Mouse (Mus musculus) limb, embryonic 14.5 days (tissue): Measurements from ENCODE around the gene Tmem185b. TPM values are rescaled to one million over a fixed set of nuclear protein-coding genes. Genes with fewer than 3 reads are reported as not detected.

Source experiments
- ATAC-seq: fragments of 200-750 bp; cut with Nextera tagmentation; 2 replicates; pipeline ENCODE4 v1.8.0; 2017; ENCODE audit warnings: low read depth, moderate number of reproducible peaks, moderate TSS enrichment; ENCODE audit not compliant: low FRiP score
- DNase-seq: peaks from one replicate; pipeline ENCODE4 v3.0.0-alpha.2; 2015; ENCODE audit warnings: low spot score
- H3K27ac ChIP-seq: fragments of 300-500 bp; sonication (generic); replicated peaks from 2 replicates; pipeline ENCODE4 v1.5.1; 2014; ENCODE audit warnings: low read depth, mild to moderate bottlenecking, low read length, moderate library complexity, mixed read lengths
- H3K27me3 ChIP-seq: fragments of 300-500 bp; sonication (generic); 2 replicates; pipeline ENCODE4 v1.6.1; 2014; ENCODE audit warnings: low read length, mixed read lengths; ENCODE audit not compliant: control insufficient read depth, insufficient read depth
- H3K36me3 ChIP-seq: fragments of 300-500 bp; sonication (generic); 2 replicates; pipeline ENCODE4 v1.6.1; 2014; ENCODE audit warnings: mild to moderate bottlenecking, low read length, moderate library complexity, mixed read lengths; ENCODE audit not compliant: control insufficient read depth, insufficient read depth
- H3K4me1 ChIP-seq: fragments of 300-500 bp; sonication (generic); 2 replicates; pipeline ENCODE4 v1.6.1; 2014; ENCODE audit warnings: antibody characterized with exemption, low read length, mixed read lengths; ENCODE audit not compliant: control insufficient read depth, insufficient read depth
- H3K4me2 ChIP-seq: fragments of 300-500 bp; sonication (generic); replicated peaks from 2 replicates; pipeline ENCODE4 v1.6.1; 2014; ENCODE audit warnings: low read depth, mild to moderate bottlenecking, low read length, moderate library complexity; ENCODE audit not compliant: severe bottlenecking
- H3K4me3 ChIP-seq: fragments of 300-500 bp; sonication (generic); replicated peaks from 2 replicates; pipeline ENCODE4 v1.5.1; 2014; ENCODE audit warnings: low read length
- H3K9ac ChIP-seq: fragments of 300-500 bp; sonication (generic); 2 replicates; pipeline ENCODE4 v1.6.1; 2014; ENCODE audit warnings: mild to moderate bottlenecking, low read depth, low read length, moderate library complexity; ENCODE audit not compliant: severe bottlenecking
- H3K9me3 ChIP-seq: fragments of 300-500 bp; sonication (generic); 2 replicates; pipeline ENCODE4 v1.6.1; 2016; ENCODE audit warnings: low read length; ENCODE audit not compliant: control insufficient read depth
- POLR2A ChIP-seq: fragments of 200-500 bp; IDR thresholded peaks from 2 replicates; pipeline ENCODE4 v1.8.0; 2012; ENCODE audit warnings: inconsistent platforms, mild to moderate bottlenecking, moderate library complexity, borderline replicate concordance; ENCODE audit not compliant: insufficient read depth, insufficient read length; ENCODE audit errors: extremely low read depth
- WGBS: fragments of 180-500 bp; shearing (Covaris S2); extraction: QIAGEN DNeasy Blood & Tissue Kit; methylation state at CpG from one replicate; pipeline ENCODE4 v1.1.7; 2014; 5-methylcytosine and 5-hydroxymethylcytosine counted together
- polyA plus RNA-seq, 2 experiments: library from polyadenylated mRNA; depleted of rRNA in 1 of 2; stranded (reverse) in 1 of 2; unstranded in 1 of 2; fragments of >200 nt; fragmentation: Nextera tagmentation in 1 of 2; extraction: Ambion mirVana in 1 of 2; gene quantifications; 2 replicates each; pipeline versions ENCODE4 v1.2.1 to v1.2.3; 2012 to 2014

Gene Tmem185b
- polyA plus RNA-seq, 2 experiments: 23.0 to 24.3 TPM

DNA sequence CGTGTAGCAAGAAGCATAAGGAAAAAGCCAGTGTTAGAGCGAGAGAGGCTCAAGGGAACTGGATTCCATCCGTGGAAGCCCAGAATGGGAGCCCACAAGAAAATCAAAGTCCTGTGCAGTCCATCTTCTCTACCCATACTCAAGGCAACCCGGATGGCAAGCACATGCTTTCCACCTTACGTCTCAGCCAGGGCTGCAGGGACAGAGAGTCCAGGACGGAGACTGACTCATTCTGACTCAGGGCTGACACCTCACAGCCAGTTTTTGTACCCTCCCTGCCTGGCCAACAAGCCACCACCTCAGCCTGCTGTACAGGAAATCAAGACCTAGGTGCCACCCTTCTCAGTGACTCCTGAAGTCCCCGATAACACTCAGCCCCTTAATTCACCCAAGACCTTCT lies 16.5 kb upstream of the Tmem185b start:
- WGBS: 85% methylated on average over 7 of the region's 7 CpGs
- H3K27ac ChIP-seq: no peak overlapping the region
- ATAC-seq: no peak

DNA sequence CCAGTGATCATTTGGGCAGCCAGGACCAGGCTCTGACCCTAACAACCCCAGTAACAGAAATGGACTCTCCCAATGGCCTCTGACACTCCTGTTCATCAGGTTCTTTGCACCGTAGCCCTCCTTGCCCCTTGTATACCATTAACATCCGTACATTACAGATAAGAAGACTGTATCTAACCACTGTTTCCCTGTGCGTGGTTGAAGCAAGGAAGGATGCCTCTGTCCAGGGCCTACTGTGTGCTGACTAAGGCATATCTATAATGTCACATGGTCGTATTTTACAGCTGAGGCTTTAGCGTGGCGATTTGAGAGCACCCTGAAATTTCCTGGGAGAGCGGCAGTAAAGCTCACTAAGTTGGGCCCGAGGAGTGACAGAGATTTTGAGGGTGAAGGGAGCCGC lies 15.6 kb upstream of the Tmem185b start:
- 70% methylated on average over 9 of the region's 9 CpGs for WGBS
- no peak for TF ChIP-seq POLR2A

More for the DNA sequence above, 16.5 kb upstream of the Tmem185b start:
- Histone ChIP-seq H3K4me2 (no peak overlapping the region), H3K4me1 (peaks cover 8% of the 10 kb centered on the region), H3K4me3 (no peak overlapping the region), H3K9me3 (no peaks in the 10 kb centered on the region), H3K27me3 (no peaks in the 10 kb centered on the region), H3K36me3 (no peaks in the 10 kb centered on the region), H3K9ac (no peak overlapping the region)
- no peak for TF ChIP-seq POLR2A
- no peak for DNase-seq

DNA sequence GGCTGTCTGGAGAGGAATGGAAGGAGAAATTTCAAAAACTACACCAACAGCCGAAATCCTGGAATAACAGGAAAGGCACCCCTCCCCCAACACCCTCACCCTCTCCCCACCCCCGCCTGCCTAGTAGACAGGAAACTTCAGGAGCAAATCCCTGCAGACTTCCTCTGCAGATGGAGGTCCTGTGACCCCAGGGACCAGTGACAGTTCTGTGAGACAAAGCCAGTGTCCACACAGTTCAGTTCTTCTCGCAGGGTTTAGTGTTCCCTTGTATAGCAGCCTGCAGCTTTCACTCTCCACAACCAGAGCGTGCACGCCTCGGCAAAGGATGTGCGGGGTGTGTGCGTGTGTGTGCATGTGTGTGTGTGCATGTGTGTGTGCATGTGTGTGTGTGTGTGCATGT lies 15.1 kb upstream of the Tmem185b start:
- DNase-seq (no peak), ATAC-seq (no peak)
- Histone ChIP-seq H3K9ac (no peak overlapping the region), H3K36me3 (no peaks in the 10 kb centered on the region), H3K4me3 (no peak overlapping the region), H3K4me1 (peaks cover 8% of the 10 kb centered on the region), H3K9me3 (no peaks in the 10 kb centered on the region), H3K4me2 (no peak overlapping the region), H3K27ac (no peak overlapping the region), H3K27me3 (no peaks in the 10 kb centered on the region)
- 59% methylated on average over 8 of the region's 8 CpGs for WGBS
- no peak for TF ChIP-seq POLR2A

More for the DNA sequence above, 15.6 kb upstream of the Tmem185b start:
- ATAC-seq: no peak
- H3K4me1 ChIP-seq: peaks cover 8% of the 10 kb centered on the region
- H3K27me3 ChIP-seq: no peaks in the 10 kb centered on the region
- H3K4me3 ChIP-seq: no peak overlapping the region
- H3K27ac ChIP-seq: no peak overlapping the region
- H3K36me3 ChIP-seq: no peaks in the 10 kb centered on the region
- H3K9me3 ChIP-seq: no peaks in the 10 kb centered on the region
- no peak for DNase-seq
- H3K9ac ChIP-seq: no peak overlapping the region
- no peak overlapping the region for H3K4me2 ChIP-seq

DNA sequence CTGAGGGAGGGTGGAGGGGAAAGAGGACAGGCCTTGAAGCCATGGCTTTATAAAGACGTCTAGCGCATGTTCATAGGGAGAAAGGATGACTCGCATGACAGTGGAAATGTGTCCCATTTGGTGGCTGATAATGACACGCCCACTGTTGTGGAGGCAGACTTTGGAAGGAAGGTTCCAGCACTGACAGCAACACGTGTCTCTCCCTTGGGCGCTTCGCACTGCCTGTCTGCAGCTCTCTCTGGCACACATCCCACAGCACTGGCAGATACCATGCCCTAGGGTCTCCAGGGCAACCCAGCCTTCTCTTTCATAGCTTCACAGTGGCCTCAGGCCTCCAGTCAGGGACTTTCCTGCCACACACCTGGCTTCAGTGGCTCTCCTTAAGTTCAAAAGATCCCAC lies 7.9 kb upstream of the Tmem185b start:
- no peak for TF ChIP-seq POLR2A
- Histone ChIP-seq H3K4me2 (no peak overlapping the region), H3K4me1 (no peaks in the 10 kb centered on the region), H3K27me3 (no peaks in the 10 kb centered on the region), H3K27ac (no peak overlapping the region), H3K4me3 (no peak overlapping the region), H3K36me3 (no peaks in the 10 kb centered on the region), H3K9ac (no peak overlapping the region), H3K9me3 (no peaks in the 10 kb centered on the region)
- 89% methylated on average over 7 of the region's 7 CpGs for WGBS
- DNase-seq (no peak), ATAC-seq (no peak)

DNA sequence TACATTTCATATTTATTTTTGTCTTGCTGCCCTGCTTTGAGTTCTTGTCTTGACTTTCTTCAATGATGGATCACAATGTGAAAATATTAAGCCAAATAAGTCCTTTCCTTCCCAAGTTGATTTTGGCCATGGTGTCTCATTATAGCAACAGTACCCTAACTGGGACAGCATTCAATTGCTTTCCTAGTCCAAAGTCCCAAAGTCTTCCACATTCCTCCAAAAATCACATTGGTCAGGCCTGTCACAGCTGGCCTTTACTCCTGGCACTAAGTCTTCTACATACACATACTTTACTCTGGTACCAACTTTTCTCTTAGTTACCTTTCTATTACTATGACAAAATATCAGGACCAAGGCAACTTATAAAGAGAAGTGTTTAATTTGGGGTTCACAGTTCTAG lies 7.2 kb upstream of the Tmem185b start:
- no peaks in the 10 kb centered on the region for H3K9me3 ChIP-seq
- no peak for ATAC-seq
- H3K4me1 ChIP-seq: no peaks in the 10 kb centered on the region
- TF ChIP-seq POLR2A: no peak
- no peaks in the 10 kb centered on the region for H3K36me3 ChIP-seq
- no peak overlapping the region for H3K27ac ChIP-seq
- no peak for DNase-seq
- H3K27me3 ChIP-seq: no peaks in the 10 kb centered on the region
- no peak overlapping the region for H3K9ac ChIP-seq
- no peak overlapping the region for H3K4me2 ChIP-seq
- H3K4me3 ChIP-seq: no peak overlapping the region

DNA sequence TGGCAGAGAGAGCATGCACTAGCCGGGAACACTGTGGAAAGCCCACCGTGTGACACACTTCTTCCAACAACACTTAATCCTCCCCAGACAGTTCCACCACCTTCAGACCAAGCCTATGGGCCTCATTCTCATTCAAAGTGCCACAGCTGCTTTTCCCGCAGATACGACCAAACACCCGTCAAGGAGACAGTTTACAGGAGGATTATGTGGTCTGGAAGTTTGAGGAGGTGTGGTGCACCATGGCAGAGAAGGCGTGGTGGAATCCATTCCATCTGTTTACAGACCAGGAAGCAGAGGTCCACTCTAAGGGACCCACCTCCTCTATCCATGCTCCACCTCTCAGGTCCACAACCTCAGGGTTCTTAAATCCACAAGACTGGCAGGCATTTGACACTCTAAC lies 6.7 kb upstream of the Tmem185b start:
- H3K9me3 ChIP-seq: no peaks in the 10 kb centered on the region
- DNase-seq (no peak), ATAC-seq (no peak)
- WGBS: 67% methylated on average over 6 of the region's 6 CpGs
- H3K9ac ChIP-seq: no peak overlapping the region
- no peak overlapping the region for H3K4me2 ChIP-seq
- no peak for TF ChIP-seq POLR2A
- no peaks in the 10 kb centered on the region for H3K4me1 ChIP-seq
- no peaks in the 10 kb centered on the region for H3K36me3 ChIP-seq
- no peaks in the 10 kb centered on the region for H3K27me3 ChIP-seq
- no peak overlapping the region for H3K27ac ChIP-seq
- H3K4me3 ChIP-seq: no peak overlapping the region
